Mouse (Mus musculus): ENCODE data around the gene Bbx. TPM values are rescaled to one million over a fixed set of nuclear protein-coding genes. Genes with fewer than 3 reads are reported as not detected.

Gene Bbx
- polyA plus RNA-seq, 1 experiment, result 116 TPM

- H3K9ac ChIP-seq (ENCODE audit: low read depth, poor library complexity, severe bottlenecking), result no peak overlapping the region
- no peak overlapping the region for H3K27ac ChIP-seq (ENCODE audit: insufficient read depth, low read length)
- H3K4me1 ChIP-seq (ENCODE audit: control insufficient read depth, insufficient read depth, low read length), result no peaks in the 10 kb centered on the region
- H3K4me3 ChIP-seq (ENCODE audit: low read depth, low read length), result no peak overlapping the region
- no peak for TF ChIP-seq EP300 (IDR thresholded peaks at IDR 0.05; ENCODE audit: insufficient read depth, low read depth, low read length)
- no peak for TF ChIP-seq POLR2A (IDR thresholded peaks at IDR 0.05; ENCODE audit: insufficient read depth, low read length)
- TF ChIP-seq CTCF (IDR thresholded peaks at IDR 0.05; ENCODE audit: low read depth, low read length), result no peak
- H3K9me3 ChIP-seq (replicated peaks; ENCODE audit: control insufficient read depth, insufficient read depth, low read length, poor library complexity, severe bottlenecking), result no peaks in the 10 kb centered on the region
- no peaks in the 10 kb centered on the region for H3K36me3 ChIP-seq (ENCODE audit: control insufficient read depth, insufficient read depth, low read length, poor library complexity, severe bottlenecking)
- H3K27me3 ChIP-seq (ENCODE audit: control insufficient read depth, insufficient read depth, low read length, poor library complexity, severe bottlenecking), result no peaks in the 10 kb centered on the region
Observed at GRCm38 (mm10) chr16:50308256-50308655, 123.9 kb downstream of the Bbx start.

GRCm38 (mm10) chr16:50307231-50307630 lies 125.0 kb downstream of the Bbx start:
- Histone ChIP-seq H3K4me3 (ENCODE audit: low read depth, low read length) (no peak overlapping the region), H3K9me3 (replicated peaks; ENCODE audit: control insufficient read depth, insufficient read depth, low read length, poor library complexity, severe bottlenecking) (no peaks in the 10 kb centered on the region), H3K27ac (ENCODE audit: insufficient read depth, low read length) (no peak overlapping the region), H3K36me3 (ENCODE audit: control insufficient read depth, insufficient read depth, low read length, poor library complexity, severe bottlenecking) (no peaks in the 10 kb centered on the region), H3K27me3 (ENCODE audit: control insufficient read depth, insufficient read depth, low read length, poor library complexity, severe bottlenecking) (no peaks in the 10 kb centered on the region), H3K9ac (ENCODE audit: low read depth, poor library complexity, severe bottlenecking) (no peak overlapping the region), H3K4me1 (ENCODE audit: control insufficient read depth, insufficient read depth, low read length) (no peaks in the 10 kb centered on the region)
- TF ChIP-seq CTCF (IDR thresholded peaks at IDR 0.05; ENCODE audit: low read depth, low read length) (no peak), EP300 (IDR thresholded peaks at IDR 0.05; ENCODE audit: insufficient read depth, low read depth, low read length) (no peak), POLR2A (IDR thresholded peaks at IDR 0.05; ENCODE audit: insufficient read depth, low read length) (no peak)

- Histone ChIP-seq H3K9ac (ENCODE audit: low read depth, poor library complexity, severe bottlenecking) (no peak overlapping the region), H3K27ac (ENCODE audit: insufficient read depth, low read length) (no peak overlapping the region), H3K36me3 (ENCODE audit: control insufficient read depth, insufficient read depth, low read length, poor library complexity, severe bottlenecking) (no peaks in the 10 kb centered on the region), H3K4me1 (ENCODE audit: control insufficient read depth, insufficient read depth, low read length) (no peaks in the 10 kb centered on the region), H3K27me3 (ENCODE audit: control insufficient read depth, insufficient read depth, low read length, poor library complexity, severe bottlenecking) (no peaks in the 10 kb centered on the region), H3K4me3 (ENCODE audit: low read depth, low read length) (no peak overlapping the region), H3K9me3 (replicated peaks; ENCODE audit: control insufficient read depth, insufficient read depth, low read length, poor library complexity, severe bottlenecking) (no peaks in the 10 kb centered on the region)
- TF ChIP-seq CTCF (IDR thresholded peaks at IDR 0.05; ENCODE audit: low read depth, low read length), result no peak
- TF ChIP-seq POLR2A (IDR thresholded peaks at IDR 0.05; ENCODE audit: insufficient read depth, low read length), result no peak
- TF ChIP-seq EP300 (IDR thresholded peaks at IDR 0.05; ENCODE audit: insufficient read depth, low read depth, low read length), result no peak
Observed at GRCm38 (mm10) chr16:50306727-50307126, 125.5 kb downstream of the Bbx start.

GRCm38 (mm10) chr16:50305156-50305555 lies 127.0 kb downstream of the Bbx start:
- Histone ChIP-seq H3K4me1 (ENCODE audit: control insufficient read depth, insufficient read depth, low read length) (no peaks in the 10 kb centered on the region), H3K27ac (ENCODE audit: insufficient read depth, low read length) (no peak overlapping the region), H3K36me3 (ENCODE audit: control insufficient read depth, insufficient read depth, low read length, poor library complexity, severe bottlenecking) (no peaks in the 10 kb centered on the region), H3K9me3 (replicated peaks; ENCODE audit: control insufficient read depth, insufficient read depth, low read length, poor library complexity, severe bottlenecking) (no peaks in the 10 kb centered on the region), H3K9ac (ENCODE audit: low read depth, poor library complexity, severe bottlenecking) (no peak overlapping the region), H3K27me3 (ENCODE audit: control insufficient read depth, insufficient read depth, low read length, poor library complexity, severe bottlenecking) (no peaks in the 10 kb centered on the region), H3K4me3 (ENCODE audit: low read depth, low read length) (no peak overlapping the region)
- TF ChIP-seq POLR2A (IDR thresholded peaks at IDR 0.05; ENCODE audit: insufficient read depth, low read length) (no peak), CTCF (IDR thresholded peaks at IDR 0.05; ENCODE audit: low read depth, low read length) (no peak), EP300 (IDR thresholded peaks at IDR 0.05; ENCODE audit: insufficient read depth, low read depth, low read length) (no peak)

- Histone ChIP-seq H3K27me3 (ENCODE audit: control insufficient read depth, insufficient read depth, low read length, poor library complexity, severe bottlenecking) (no peaks in the 10 kb centered on the region), H3K4me1 (ENCODE audit: control insufficient read depth, insufficient read depth, low read length) (no peaks in the 10 kb centered on the region), H3K4me3 (ENCODE audit: low read depth, low read length) (no peak overlapping the region), H3K9me3 (replicated peaks; ENCODE audit: control insufficient read depth, insufficient read depth, low read length, poor library complexity, severe bottlenecking) (no peaks in the 10 kb centered on the region), H3K27ac (ENCODE audit: insufficient read depth, low read length) (no peak overlapping the region), H3K9ac (ENCODE audit: low read depth, poor library complexity, severe bottlenecking) (no peak overlapping the region), H3K36me3 (ENCODE audit: control insufficient read depth, insufficient read depth, low read length, poor library complexity, severe bottlenecking) (no peaks in the 10 kb centered on the region)
- no peak for TF ChIP-seq CTCF (IDR thresholded peaks at IDR 0.05; ENCODE audit: low read depth, low read length)
- TF ChIP-seq EP300 (IDR thresholded peaks at IDR 0.05; ENCODE audit: insufficient read depth, low read depth, low read length), result no peak
- TF ChIP-seq POLR2A (IDR thresholded peaks at IDR 0.05; ENCODE audit: insufficient read depth, low read length), result no peak
Observed at GRCm38 (mm10) chr16:50302566-50302965, 129.6 kb downstream of the Bbx start.

GRCm38 (mm10) chr16:50298743-50299443 lies 133.3 kb downstream of the Bbx start:
- TF ChIP-seq POLR2A (IDR thresholded peaks at IDR 0.05; ENCODE audit: insufficient read depth, low read length), result no peak
- TF ChIP-seq CTCF (IDR thresholded peaks at IDR 0.05; ENCODE audit: low read depth, low read length), result no peak
- no peak for TF ChIP-seq EP300 (IDR thresholded peaks at IDR 0.05; ENCODE audit: insufficient read depth, low read depth, low read length)

More at GRCm38 (mm10) chr16:50298743-50299443, 133.3 kb downstream of the Bbx start:
- no peaks in the 10 kb centered on the region for H3K36me3 ChIP-seq (ENCODE audit: control insufficient read depth, insufficient read depth, low read length, poor library complexity, severe bottlenecking)
- no peak overlapping the region for H3K4me3 ChIP-seq (ENCODE audit: low read depth, low read length)
- H3K9me3 ChIP-seq (replicated peaks; ENCODE audit: control insufficient read depth, insufficient read depth, low read length, poor library complexity, severe bottlenecking), result no peaks in the 10 kb centered on the region
- H3K4me1 ChIP-seq (ENCODE audit: control insufficient read depth, insufficient read depth, low read length), result no peaks in the 10 kb centered on the region
- H3K9ac ChIP-seq (ENCODE audit: low read depth, poor library complexity, severe bottlenecking), result no peak overlapping the region
- H3K27me3 ChIP-seq (ENCODE audit: control insufficient read depth, insufficient read depth, low read length, poor library complexity, severe bottlenecking), result no peaks in the 10 kb centered on the region
- no peak overlapping the region for H3K27ac ChIP-seq (ENCODE audit: insufficient read depth, low read length)

Measured in ES-Bruce4 (cell line).